Mouse (Mus musculus) liver, postnatal 0 days (tissue): ENCODE measurements around the gene Sox12. TPM values are rescaled to one million over a fixed set of nuclear protein-coding genes. Genes with fewer than 3 reads are reported as not detected.

ENCODE experiments used
- ATAC-seq: fragments of 200-750 bp; cut with Nextera tagmentation; 2 replicates; pipeline ENCODE4 v1.8.0; 2017; ENCODE audit warnings: mild to moderate bottlenecking, moderate library complexity
- DNase-seq: peaks from one replicate; pipeline ENCODE4 v3.0.0-alpha.2; 2016
- H3K27ac ChIP-seq: fragments of 300-500 bp; sonication (generic); 2 replicates; pipeline ENCODE4 v1.5.1; 2014; ENCODE audit warnings: antibody characterized with exemption, moderate library complexity, mild to moderate bottlenecking, low read depth
- H3K27me3 ChIP-seq: fragments of 300-500 bp; sonication (generic); 2 replicates; pipeline ENCODE4 v1.6.1; 2014; ENCODE audit warnings: low read length, control low read depth, mixed read lengths; ENCODE audit not compliant: insufficient read depth
- H3K36me3 ChIP-seq: fragments of 300-500 bp; sonication (generic); replicated peaks from 2 replicates; pipeline ENCODE4 v1.6.1; 2014; ENCODE audit warnings: mild to moderate bottlenecking, control low read depth, low read length, moderate library complexity, mixed read lengths; ENCODE audit not compliant: insufficient read depth
- H3K4me1 ChIP-seq: fragments of 300-500 bp; sonication (generic); 2 replicates; pipeline ENCODE4 v1.6.1; 2014; ENCODE audit warnings: antibody characterized with exemption, mild to moderate bottlenecking, control low read depth; ENCODE audit not compliant: insufficient read depth
- H3K4me2 ChIP-seq: fragments of 300-500 bp; sonication (generic); 2 replicates; pipeline ENCODE4 v1.6.1; 2014; ENCODE audit warnings: low read depth, mild to moderate bottlenecking, low read length, moderate library complexity, mixed read lengths
- H3K4me3 ChIP-seq: fragments of 300-500 bp; sonication (generic); 2 replicates; pipeline ENCODE4 v1.5.1; 2014; ENCODE audit warnings: low read depth, low read length
- H3K9ac ChIP-seq: fragments of 300-500 bp; sonication (generic); replicated peaks from 2 replicates; pipeline ENCODE4 v1.6.1; 2014; ENCODE audit warnings: mild to moderate bottlenecking, moderate library complexity
- H3K9me3 ChIP-seq: fragments of 300-500 bp; sonication (generic); 2 replicates; pipeline ENCODE4 v1.6.1; 2016; ENCODE audit warnings: mild to moderate bottlenecking, control low read depth, low read length, mixed read lengths
- CTCF ChIP-seq: sonication (generic); IDR thresholded peaks from 2 replicates; pipeline ENCODE4 v1.5.1; 2016; ENCODE audit warnings: antibody characterized with exemption, low read depth
- EP300 ChIP-seq: IDR thresholded peaks from 2 replicates; pipeline ENCODE4 v1.6.1; 2016; ENCODE audit warnings: antibody characterized with exemption, low read depth, mild to moderate bottlenecking
- WGBS: fragments of 180-500 bp; shearing (Covaris S2); extraction: QIAGEN DNeasy Blood & Tissue Kit; methylation state at CpG from one replicate; pipeline ENCODE4 v1.1.7; 2014; ENCODE audit not compliant: insufficient replicate concordance; 5-methylcytosine and 5-hydroxymethylcytosine counted together
- polyA plus RNA-seq: library from polyadenylated mRNA; unstranded; fragments of >200 nt; fragmentation: Nextera tagmentation; extraction: Ambion mirVana; gene quantifications from 2 replicates; pipeline ENCODE4 v1.2.1, GENCODE M21; 2015

Sox12 gene
- polyA plus RNA-seq, 1 experiment from 2014 or later, result 1.2 TPM

DNA sequence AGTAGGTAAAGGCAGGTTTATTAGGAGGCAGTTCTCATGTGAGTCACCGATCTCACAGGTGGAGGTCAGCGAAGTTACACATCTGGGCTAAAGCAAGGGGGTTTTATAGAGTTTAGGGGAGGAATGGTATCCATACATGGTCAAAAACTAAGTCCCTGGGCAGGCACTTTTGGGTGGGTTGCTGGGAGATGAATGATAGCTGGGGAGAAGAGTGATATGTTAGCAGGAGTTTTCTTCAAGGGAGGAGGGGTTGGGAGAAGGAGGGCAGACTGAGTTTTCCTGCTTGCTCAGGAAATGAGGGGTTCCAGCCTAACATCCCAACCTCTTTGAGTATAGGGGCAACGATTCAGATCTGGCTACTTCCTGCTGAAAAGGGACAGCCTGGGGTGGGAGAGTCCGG, 17.4 kb upstream of the Sox12 start, which contains the start of gene 6820408C15Rik:
TSS of gene 6820408C15Rik (plus strand) at position 301 of the 400 bp plus-strand sequence.
- Histone ChIP-seq H3K9ac (peak within 1 kb of the TSS; percentile 94), H3K27me3 (no peaks in the 10 kb centered on the region), H3K9me3 (0 out of 2 replicates have a peak, but pooled peaks cover 3% of the 10 kb centered on the region), H3K27ac (peak within 1 kb of the TSS; percentile 89), H3K4me1 (peaks cover 34% of the 10 kb centered on the region), H3K36me3 (no peaks in the 10 kb centered on the region), H3K4me2 (peak within 1 kb of the TSS; percentile 89), H3K4me3 (peak within 1 kb of the TSS; percentile 89)
- no peak for ATAC-seq
- no peak for DNase-seq
- TF ChIP-seq EP300 (no peak), CTCF (no peak)
- WGBS, result 37% methylated on average over 4 of the region's 4 CpGs

DNA sequence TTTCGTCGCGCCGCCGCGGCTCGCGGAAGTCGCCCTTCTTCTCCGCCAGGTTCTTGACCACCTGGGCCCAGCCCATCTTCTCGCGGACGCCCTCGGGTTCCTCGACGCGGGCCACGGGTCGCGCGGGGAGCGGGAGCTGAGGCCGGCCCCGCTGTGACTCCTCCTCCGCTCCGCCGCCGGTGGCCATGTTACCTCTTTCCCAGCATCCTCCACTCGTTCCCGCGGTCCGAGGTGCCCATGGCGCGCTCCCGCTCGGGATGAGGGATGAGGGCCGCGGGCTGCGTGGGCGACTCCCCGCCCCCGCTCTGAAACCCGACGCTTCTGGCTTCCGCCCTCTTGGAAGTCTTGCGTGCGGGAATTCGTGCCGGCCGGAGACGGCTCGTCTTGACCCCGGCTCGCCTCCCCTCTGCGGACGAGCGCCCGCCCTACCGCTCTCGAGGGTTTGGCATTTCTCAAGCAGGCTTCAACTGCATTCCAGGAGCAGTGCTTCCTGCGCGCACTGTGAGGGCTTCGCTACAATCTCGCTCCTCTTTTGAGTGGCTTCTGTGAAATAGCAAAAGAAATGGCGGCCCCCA, 16.8 kb upstream of the Sox12 start, which contains the start of gene Zcchc3:
TSS of gene Zcchc3 (minus strand) at position 437 of the 575 bp plus-strand sequence.
- peak within 1 kb of the TSS; percentile 89 for H3K4me2 ChIP-seq
- H3K9me3 ChIP-seq, result 0 out of 2 replicates have a peak, but pooled peaks cover 3% of the 10 kb centered on the region
- ATAC-seq (peak; percentile 86), DNase-seq (peak; percentile 85)
- H3K4me3 ChIP-seq, result peak within 1 kb of the TSS; percentile 89
- TF ChIP-seq EP300, result no peak
- TF ChIP-seq CTCF, result 0 out of 2 replicates have a peak, but pooled peaks have one; percentile 8
- no peaks in the 10 kb centered on the region for H3K27me3 ChIP-seq
- H3K9ac ChIP-seq, result peak within 1 kb of the TSS; percentile 94
- peaks cover 34% of the 10 kb centered on the region for H3K4me1 ChIP-seq
- H3K36me3 ChIP-seq, result no peaks in the 10 kb centered on the region
- peak within 1 kb of the TSS; percentile 89 for H3K27ac ChIP-seq
- WGBS, result under 1% methylated on average over 43 of the region's 65 CpGs

GRCm38 (mm10) chr2:152413765-152414584, 16.1 kb upstream of the Sox12 start:
- ATAC-seq, result peak; percentile 40
- 1% methylated on average over 82 of the region's 86 CpGs for WGBS
- DNase-seq, result peak; percentile 60
- no peaks in the 10 kb centered on the region for H3K36me3 ChIP-seq
- peak overlapping the region; percentile 89 for H3K27ac ChIP-seq
- no peaks in the 10 kb centered on the region for H3K27me3 ChIP-seq
- peak overlapping the region; percentile 89 for H3K4me2 ChIP-seq
- peak overlapping the region; percentile 89 for H3K4me3 ChIP-seq
- H3K9ac ChIP-seq, result peak overlapping the region; percentile 94
- H3K4me1 ChIP-seq, result peaks cover 34% of the 10 kb centered on the region
- 0 out of 2 replicates have a peak, but pooled peaks cover 3% of the 10 kb centered on the region for H3K9me3 ChIP-seq
- no peak for TF ChIP-seq EP300
- TF ChIP-seq CTCF, result no peak

GRCm38 (mm10) chr2:152413158-152413764, 15.4 kb upstream of the Sox12 start:
- Histone ChIP-seq H3K27me3 (no peaks in the 10 kb centered on the region), H3K4me1 (peaks cover 34% of the 10 kb centered on the region), H3K9me3 (0 out of 2 replicates have a peak, but pooled peaks cover 3% of the 10 kb centered on the region), H3K36me3 (no peaks in the 10 kb centered on the region), H3K4me3 (peak overlapping the region; percentile 89), H3K9ac (peak overlapping the region; percentile 94), H3K4me2 (peak overlapping the region; percentile 89), H3K27ac (peak overlapping the region; percentile 89)
- DNase-seq (no peak), ATAC-seq (peak; percentile 24)
- 11% methylated on average over 21 of the region's 21 CpGs for WGBS
- TF ChIP-seq EP300, result no peak
- TF ChIP-seq CTCF, result no peak

DNA sequence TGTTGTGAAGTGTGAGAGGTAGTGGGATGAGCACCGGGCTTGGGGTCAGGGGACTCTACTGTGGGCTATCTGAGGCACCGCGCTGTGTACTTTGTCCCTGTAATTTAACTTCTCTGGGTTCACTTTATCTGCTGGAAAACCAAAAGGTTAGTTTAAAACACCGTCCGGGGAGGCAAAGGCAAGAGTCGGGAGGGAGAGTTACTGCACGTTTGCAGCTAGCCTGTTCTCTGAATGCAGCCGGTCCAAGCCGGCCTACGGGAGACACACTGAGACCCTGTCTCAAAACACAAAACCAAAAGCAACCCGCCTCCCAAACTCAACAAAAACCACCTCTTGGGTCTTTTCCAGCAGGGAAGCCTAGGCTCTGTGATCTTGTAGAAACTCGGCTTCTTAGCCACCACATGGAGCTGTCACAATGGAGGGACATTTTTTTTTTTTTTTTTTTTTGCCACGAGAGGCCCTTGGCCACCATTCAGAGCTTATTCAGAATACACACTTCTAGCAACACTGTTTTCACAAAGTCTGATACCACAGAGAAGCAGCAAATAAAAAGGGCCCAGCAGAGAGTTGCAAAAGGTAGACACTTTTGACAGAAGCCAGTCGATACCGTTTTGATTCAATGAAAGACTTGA, 14.8 kb upstream of the Sox12 start:
- no peak overlapping the region for H3K27ac ChIP-seq
- H3K4me3 ChIP-seq, result peak overlapping the region; percentile 89
- 0 out of 2 replicates have a peak, but pooled peaks cover 3% of the 10 kb centered on the region for H3K9me3 ChIP-seq
- ATAC-seq (no peak), DNase-seq (no peak)
- H3K36me3 ChIP-seq, result no peaks in the 10 kb centered on the region
- TF ChIP-seq EP300 (no peak), CTCF (no peak)
- H3K4me2 ChIP-seq, result peak overlapping the region; percentile 89
- no peaks in the 10 kb centered on the region for H3K27me3 ChIP-seq
- peak overlapping the region; percentile 94; the same call in 1 of the 2 replicates for H3K9ac ChIP-seq
- 38% methylated on average over 15 of the region's 15 CpGs for WGBS
- peaks cover 34% of the 10 kb centered on the region for H3K4me1 ChIP-seq

- WGBS, result 34% methylated on average over 7 of the region's 7 CpGs
- Histone ChIP-seq H3K27me3 (no peaks in the 10 kb centered on the region), H3K4me2 (peak overlapping the region; percentile 89; the same call in 1 of the 2 replicates), H3K27ac (peak overlapping the region; percentile 44), H3K4me1 (peaks cover 36% of the 10 kb centered on the region), H3K9ac (0 out of 2 replicates have a peak overlapping the region, but pooled peaks have one; percentile 5), H3K9me3 (0 out of 2 replicates have a peak, but pooled peaks cover 3% of the 10 kb centered on the region), H3K36me3 (no peaks in the 10 kb centered on the region), H3K4me3 (no peak overlapping the region)
- DNase-seq (no peak), ATAC-seq (no peak)
- TF ChIP-seq EP300 (no peak), CTCF (no peak)
These were observed 13.6 kb upstream of the Sox12 start for GRCm38 (mm10) chr2:152411471-152411870.
